8 mouse cellular contexts compared by ENCODE assay signal in the genomic region with DNA sequence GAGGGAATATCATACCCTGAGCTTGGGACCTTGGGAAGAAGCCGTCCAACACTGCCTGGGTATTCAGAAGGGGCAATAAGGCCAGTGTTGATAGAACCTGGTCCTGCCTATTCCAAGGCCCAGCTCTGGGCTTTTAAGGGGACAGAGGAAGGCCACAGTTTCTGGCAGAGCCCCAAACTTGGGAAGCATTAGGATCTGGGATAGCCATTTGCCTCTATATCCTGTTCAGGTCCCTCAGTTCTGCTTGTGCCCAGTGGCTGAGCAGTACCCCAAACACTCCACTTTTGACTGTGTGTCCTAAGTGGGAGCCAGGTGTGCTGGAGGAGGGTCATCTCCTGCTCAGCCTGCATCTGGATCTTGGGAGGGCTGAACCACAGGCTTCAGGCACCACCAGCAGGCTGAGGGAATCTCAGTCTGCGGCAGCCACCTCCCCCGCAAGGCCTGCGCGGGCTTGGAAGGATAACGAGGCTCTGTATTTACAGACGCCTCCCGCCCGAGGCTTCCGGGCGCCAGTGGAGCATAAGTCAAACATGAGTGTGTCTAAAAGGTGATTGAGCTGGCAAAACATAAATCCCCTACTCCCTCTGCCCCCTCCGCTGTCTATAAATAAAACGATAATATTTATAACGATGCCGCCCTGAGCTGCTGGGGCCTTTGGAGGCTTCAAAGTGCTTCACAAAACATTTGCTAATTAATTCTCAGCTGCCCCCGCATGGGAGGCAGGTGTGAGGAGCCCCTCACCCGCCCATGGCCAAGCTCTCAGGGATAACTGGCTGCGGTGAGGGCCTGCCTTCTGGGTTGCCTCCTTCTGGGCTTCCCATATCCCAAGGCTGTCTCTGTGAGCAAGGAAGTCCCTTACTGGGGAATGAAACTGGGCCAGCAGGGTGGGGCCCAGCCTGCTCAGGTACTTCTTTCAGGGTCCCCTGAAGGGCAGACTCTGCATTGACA.
DNase-seq lines count a peak whose midpoint lies in the region; ATAC-seq and TF ChIP-seq lines count a peak whose summit lies in the region.

No protein-coding gene starts in this region.

- H3K36me3 ChIP-seq in ES-Bruce4 (ENCODE audit: control insufficient read depth, insufficient read depth, low read length, poor library complexity, severe bottlenecking): no peaks in the 10 kb centered on the region
- no peaks in the 10 kb centered on the region; the same call in 1 of the 2 replicates for H3K36me3 ChIP-seq in forebrain, postnatal 0 days (ENCODE audit: insufficient read depth)
- H3K36me3 ChIP-seq in kidney, postnatal 0 days (ENCODE audit: insufficient read depth, low read length): peaks cover 22% of the 10 kb centered on the region; the same call in 1 of the 2 replicates
- H3K36me3 ChIP-seq in stomach, embryonic 16.5 days (ENCODE audit: control insufficient read depth, insufficient read depth, low read length): peaks cover 5% of the 10 kb centered on the region; the same call in 1 of the 2 replicates

- no peak overlapping the region for H3K4me3 ChIP-seq in ES-Bruce4 (ENCODE audit: low read depth, low read length)
- no peak overlapping the region for H3K4me3 ChIP-seq in forebrain, postnatal 0 days (ENCODE audit: low read depth, low read length)
- no peak overlapping the region for H3K4me3 ChIP-seq in kidney, postnatal 0 days (replicated peaks; ENCODE audit: low read depth, low read length)
- no peak overlapping the region for H3K4me3 ChIP-seq in stomach, embryonic 16.5 days (replicated peaks; ENCODE audit: low read length)

- TF ChIP-seq POLR2A in ES-Bruce4 (IDR thresholded peaks at IDR 0.05; ENCODE audit: insufficient read depth, low read length): no peak

- 21% methylated on average over 18 of the region's 18 CpGs for WGBS in forebrain, postnatal 0 days
- WGBS in kidney, postnatal 0 days: 10% methylated on average over 18 of the region's 18 CpGs
- WGBS in stomach, embryonic 16.5 days: 16% methylated on average over 18 of the region's 18 CpGs

- H3K9ac ChIP-seq in ES-Bruce4 (ENCODE audit: low read depth, poor library complexity, severe bottlenecking): peak overlapping the region; percentile 30
- 0 out of 2 replicates have a peak overlapping the region, but pooled peaks have one; percentile 6 for H3K9ac ChIP-seq in forebrain, postnatal 0 days
- H3K9ac ChIP-seq in kidney, postnatal 0 days (ENCODE audit: low read depth, low read length): no peak overlapping the region
- H3K9ac ChIP-seq in stomach, embryonic 16.5 days (ENCODE audit: low read length): peak overlapping the region; percentile 47

- H3K4me2 ChIP-seq in forebrain, postnatal 0 days (ENCODE audit: low read depth): no peak overlapping the region
- no peak overlapping the region for H3K4me2 ChIP-seq in kidney, postnatal 0 days (ENCODE audit: low read length)
- H3K4me2 ChIP-seq in stomach, embryonic 16.5 days (ENCODE audit: low read depth, low read length): no peak overlapping the region

- peak; percentile 33 for DNase-seq in adrenal gland, adult 2 months
- no peak for DNase-seq in adrenal gland, adult 18-20 months (ENCODE audit: low spot score in 2 of 2)
- DNase-seq in forebrain, postnatal 0 days: peak; percentile 53
- DNase-seq in kidney, postnatal 0 days (ENCODE audit: low spot score): peak; percentile 81
- peak; percentile 73 for DNase-seq in lung, postnatal 10 days
- DNase-seq in spleen, postnatal 14 days (ENCODE audit: low spot score in 2 of 2): no peak

- peak overlapping the region; percentile 33; the same call in 1 of the 2 replicates for H3K27ac ChIP-seq in ES-Bruce4 (ENCODE audit: insufficient read depth, low read length)
- no peak overlapping the region for H3K27ac ChIP-seq in forebrain, postnatal 0 days (ENCODE audit: low read depth, low read length)
- H3K27ac ChIP-seq in kidney, postnatal 0 days: peak overlapping the region; percentile 68
- peak overlapping the region; percentile 94 for H3K27ac ChIP-seq in stomach, embryonic 16.5 days (ENCODE audit: low read length)

- TF ChIP-seq EP300 in ES-Bruce4 (IDR thresholded peaks at IDR 0.05; ENCODE audit: insufficient read depth, low read depth, low read length): no peak

- H3K4me1 ChIP-seq in ES-Bruce4 (ENCODE audit: control insufficient read depth, insufficient read depth, low read length): peaks cover 12% of the 10 kb centered on the region
- peaks cover 16% of the 10 kb centered on the region for H3K4me1 ChIP-seq in forebrain, postnatal 0 days (ENCODE audit: insufficient read depth)
- H3K4me1 ChIP-seq in kidney, postnatal 0 days (replicated peaks; ENCODE audit: insufficient read depth, low read length): peaks cover 27% of the 10 kb centered on the region
- H3K4me1 ChIP-seq in stomach, embryonic 16.5 days (ENCODE audit: control insufficient read depth, insufficient read depth, low read length): peaks cover 49% of the 10 kb centered on the region

- no peaks in the 10 kb centered on the region for H3K9me3 ChIP-seq in ES-Bruce4 (replicated peaks; ENCODE audit: control insufficient read depth, insufficient read depth, low read length, poor library complexity, severe bottlenecking)
- no peaks in the 10 kb centered on the region for H3K9me3 ChIP-seq in forebrain, postnatal 0 days (ENCODE audit: low read length)
- no peaks in the 10 kb centered on the region for H3K9me3 ChIP-seq in kidney, postnatal 0 days (replicated peaks; ENCODE audit: low read length)
- no peaks in the 10 kb centered on the region for H3K9me3 ChIP-seq in stomach, embryonic 16.5 days (replicated peaks; ENCODE audit: control insufficient read depth, low read length)

- no peaks in the 10 kb centered on the region for H3K27me3 ChIP-seq in ES-Bruce4 (ENCODE audit: control insufficient read depth, insufficient read depth, low read length, poor library complexity, severe bottlenecking)
- H3K27me3 ChIP-seq in forebrain, postnatal 0 days (ENCODE audit: insufficient read depth, low read length): no peaks in the 10 kb centered on the region
- H3K27me3 ChIP-seq in kidney, postnatal 0 days (ENCODE audit: insufficient read depth, low read length): no peaks in the 10 kb centered on the region
- H3K27me3 ChIP-seq in stomach, embryonic 16.5 days (ENCODE audit: control insufficient read depth, insufficient read depth, low read length): no peaks in the 10 kb centered on the region

- ATAC-seq in forebrain, postnatal 0 days: 0 out of 2 replicates have a peak, but pooled peaks have one; percentile 27
- no peak for ATAC-seq in kidney, postnatal 0 days (replicated peaks; ENCODE audit: low FRiP score, low read depth)
- ATAC-seq in stomach, embryonic 16.5 days (ENCODE audit: insufficient read depth, low FRiP score): peak; percentile 26; the same call in 1 of the 2 replicates

- no peak for TF ChIP-seq CTCF in ES-Bruce4 (IDR thresholded peaks at IDR 0.05; ENCODE audit: low read depth, low read length)
- TF ChIP-seq CTCF in forebrain, postnatal 0 days (IDR thresholded peaks at IDR 0.05; ENCODE audit: low read depth): no peak
- TF ChIP-seq CTCF in kidney, postnatal 0 days (IDR thresholded peaks at IDR 0.05; ENCODE audit: low read depth): peak; percentile 28; the same call in 1 of the 2 replicates

Comparison
In these comparisons a context has a peak if more than half of its experiments do, and no peak if none do; other contexts are left out.
1. DNase-seq: peak in adrenal gland, adult 2 months (single experiment), forebrain, postnatal 0 days (single experiment), kidney, postnatal 0 days (single experiment) and lung, postnatal 10 days (single experiment); none in adrenal gland, adult 18-20 months (0 of 2) and spleen, postnatal 14 days (0 of 2).